Mouse (Mus musculus) ES-E14 (cell line): ENCODE measurements around the gene Rab13.

Experiments
- CHD2 ChIP-seq: IDR thresholded peaks from 2 replicates; pipeline ENCODE4 v1.6.1; 2014; ENCODE audit warnings: mild to moderate bottlenecking, low read depth, low read length, inconsistent platforms
- HCFC1 ChIP-seq: IDR thresholded peaks from 2 replicates; pipeline ENCODE4 v1.6.1; 2012; ENCODE audit warnings: low read length, inconsistent platforms, borderline replicate concordance; ENCODE audit not compliant: insufficient read depth
- ZC3H11A ChIP-seq: IDR thresholded peaks from 2 replicates; pipeline ENCODE4 v1.6.1; 2012; ENCODE audit warnings: low read depth, mild to moderate bottlenecking, inconsistent platforms, low read length, borderline replicate concordance
- ZNF384 ChIP-seq: IDR thresholded peaks from 2 replicates; pipeline ENCODE4 v1.6.1; 2012; ENCODE audit warnings: low read depth, low read length, inconsistent platforms

GRCm38 (mm10) chr3:90213377-90213866 is at the start of gene Rab13, which contains the start of gene Rps27:
- TF ChIP-seq HCFC1 (peak; percentile 90), ZNF384 (no peak), CHD2 (no peak), ZC3H11A (no peak)
